Mouse (Mus musculus) liver, postnatal 0 days (tissue): ENCODE results near the gene Erf. TPM values are rescaled to one million over a fixed set of nuclear protein-coding genes. Genes with fewer than 3 reads are reported as not detected.

ENCODE experiments used
- ATAC-seq: fragments of 200-750 bp; cut with Nextera tagmentation; 2 replicates; pipeline ENCODE4 v1.8.0; 2017; ENCODE audit warnings: mild to moderate bottlenecking, moderate library complexity
- DNase-seq: peaks from one replicate; pipeline ENCODE4 v3.0.0-alpha.2; 2016
- H3K27ac ChIP-seq: fragments of 300-500 bp; sonication (generic); 2 replicates; pipeline ENCODE4 v1.5.1; 2014; ENCODE audit warnings: antibody characterized with exemption, moderate library complexity, mild to moderate bottlenecking, low read depth
- H3K27me3 ChIP-seq: fragments of 300-500 bp; sonication (generic); 2 replicates; pipeline ENCODE4 v1.6.1; 2014; ENCODE audit warnings: low read length, control low read depth, mixed read lengths; ENCODE audit not compliant: insufficient read depth
- H3K36me3 ChIP-seq: fragments of 300-500 bp; sonication (generic); replicated peaks from 2 replicates; pipeline ENCODE4 v1.6.1; 2014; ENCODE audit warnings: mild to moderate bottlenecking, control low read depth, low read length, moderate library complexity, mixed read lengths; ENCODE audit not compliant: insufficient read depth
- H3K4me1 ChIP-seq: fragments of 300-500 bp; sonication (generic); 2 replicates; pipeline ENCODE4 v1.6.1; 2014; ENCODE audit warnings: antibody characterized with exemption, mild to moderate bottlenecking, control low read depth; ENCODE audit not compliant: insufficient read depth
- H3K4me2 ChIP-seq: fragments of 300-500 bp; sonication (generic); 2 replicates; pipeline ENCODE4 v1.6.1; 2014; ENCODE audit warnings: low read depth, mild to moderate bottlenecking, low read length, moderate library complexity, mixed read lengths
- H3K4me3 ChIP-seq: fragments of 300-500 bp; sonication (generic); 2 replicates; pipeline ENCODE4 v1.5.1; 2014; ENCODE audit warnings: low read depth, low read length
- H3K9ac ChIP-seq: fragments of 300-500 bp; sonication (generic); replicated peaks from 2 replicates; pipeline ENCODE4 v1.6.1; 2014; ENCODE audit warnings: mild to moderate bottlenecking, moderate library complexity
- H3K9me3 ChIP-seq: fragments of 300-500 bp; sonication (generic); 2 replicates; pipeline ENCODE4 v1.6.1; 2016; ENCODE audit warnings: mild to moderate bottlenecking, control low read depth, low read length, mixed read lengths
- CTCF ChIP-seq: sonication (generic); IDR thresholded peaks from 2 replicates; pipeline ENCODE4 v1.5.1; 2016; ENCODE audit warnings: antibody characterized with exemption, low read depth
- EP300 ChIP-seq: IDR thresholded peaks from 2 replicates; pipeline ENCODE4 v1.6.1; 2016; ENCODE audit warnings: antibody characterized with exemption, low read depth, mild to moderate bottlenecking
- WGBS: fragments of 180-500 bp; shearing (Covaris S2); extraction: QIAGEN DNeasy Blood & Tissue Kit; methylation state at CpG from one replicate; pipeline ENCODE4 v1.1.7; 2014; ENCODE audit not compliant: insufficient replicate concordance; 5-methylcytosine and 5-hydroxymethylcytosine counted together
- polyA plus RNA-seq: library from polyadenylated mRNA; unstranded; fragments of >200 nt; fragmentation: Nextera tagmentation; extraction: Ambion mirVana; gene quantifications from 2 replicates; pipeline ENCODE4 v1.2.1, GENCODE M21; 2015

The Erf gene
- polyA plus RNA-seq, 1 experiment from 2014 or later, result 4.6 TPM

DNA sequence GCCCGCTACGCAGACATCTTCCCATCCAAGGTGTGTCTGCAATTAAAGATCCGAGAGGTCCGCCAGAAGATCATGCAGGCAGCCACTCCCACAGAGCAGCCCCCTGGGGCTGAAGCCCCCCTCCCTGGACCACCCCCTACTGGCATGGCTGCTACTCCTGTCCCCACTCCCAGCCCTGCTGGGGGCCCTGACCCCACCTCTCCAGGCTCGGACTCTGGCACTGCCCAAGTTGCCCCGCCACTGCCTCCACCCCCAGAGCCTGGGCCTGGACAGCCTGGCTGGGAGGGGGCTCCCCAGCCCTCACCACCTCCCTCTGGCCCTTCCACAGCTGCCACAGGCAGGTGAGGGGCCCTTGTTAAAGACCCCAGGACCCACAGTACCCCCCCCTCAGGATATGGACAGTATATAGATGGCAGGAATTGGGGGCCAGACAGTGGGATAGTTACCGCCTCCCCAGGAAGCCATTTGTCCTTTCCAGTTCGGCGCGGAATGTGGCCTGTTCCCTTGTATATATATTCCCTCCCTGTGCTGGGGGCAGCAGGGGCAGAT, 42.7 kb upstream of the Erf start:
- Histone ChIP-seq H3K4me2 (no peak overlapping the region), H3K9me3 (no peaks in the 10 kb centered on the region), H3K27ac (no peak overlapping the region), H3K27me3 (no peaks in the 10 kb centered on the region), H3K9ac (no peak overlapping the region), H3K4me1 (peaks cover 12% of the 10 kb centered on the region), H3K36me3 (peaks cover 57% of the 10 kb centered on the region), H3K4me3 (no peak overlapping the region)
- 87% methylated on average over 10 of the region's 10 CpGs for WGBS
- no peak for DNase-seq
- TF ChIP-seq CTCF (no peak), EP300 (no peak)
- no peak for ATAC-seq

- Histone ChIP-seq H3K36me3 (peaks cover 68% of the 10 kb centered on the region), H3K27ac (no peak overlapping the region), H3K4me2 (no peak overlapping the region), H3K4me1 (peaks cover 7% of the 10 kb centered on the region), H3K9me3 (no peaks in the 10 kb centered on the region), H3K9ac (no peak overlapping the region), H3K4me3 (no peak overlapping the region), H3K27me3 (no peaks in the 10 kb centered on the region)
- 65% methylated on average over 7 of the region's 7 CpGs for WGBS
- no peak for TF ChIP-seq CTCF
- TF ChIP-seq EP300, result no peak
- DNase-seq (no peak), ATAC-seq (no peak)
Measured at GRCm38 (mm10) chr7:25292107-25292506, 41.5 kb upstream of the Erf start.

DNA sequence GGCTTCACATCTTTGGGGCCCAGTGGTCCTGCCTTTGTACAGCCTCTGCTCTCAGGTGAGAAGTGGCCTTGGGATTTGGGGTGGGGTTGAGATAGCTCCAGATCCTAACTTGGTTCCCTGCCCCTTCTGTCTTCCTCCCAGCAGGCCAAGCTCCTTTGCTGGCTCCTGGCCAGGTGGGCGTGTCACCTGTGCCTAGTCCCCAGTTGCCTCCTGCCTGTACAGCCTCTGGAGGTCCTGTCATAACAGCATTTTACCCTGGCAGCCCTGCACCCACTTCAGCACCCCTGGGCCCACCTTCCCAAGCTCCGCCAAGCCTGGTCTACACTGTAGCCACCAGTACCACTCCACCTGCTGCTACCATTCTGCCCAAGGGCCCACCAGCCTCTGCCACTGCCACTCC, 40.4 kb upstream of the Erf start:
- Histone ChIP-seq H3K9me3 (no peaks in the 10 kb centered on the region), H3K4me2 (no peak overlapping the region), H3K4me3 (no peak overlapping the region), H3K36me3 (peaks cover 80% of the 10 kb centered on the region), H3K27me3 (no peaks in the 10 kb centered on the region), H3K9ac (no peak overlapping the region), H3K4me1 (no peaks in the 10 kb centered on the region), H3K27ac (no peak overlapping the region)
- 68% methylated on average over 2 of the region's 2 CpGs for WGBS
- TF ChIP-seq EP300 (no peak), CTCF (no peak)
- DNase-seq, result peak; percentile 72
- ATAC-seq, result no peak

GRCm38 (mm10) chr7:25290463-25290862, 39.9 kb upstream of the Erf start:
- Histone ChIP-seq H3K4me1 (no peaks in the 10 kb centered on the region), H3K4me2 (no peak overlapping the region), H3K9me3 (no peaks in the 10 kb centered on the region), H3K36me3 (peaks cover 85% of the 10 kb centered on the region), H3K9ac (no peak overlapping the region), H3K27me3 (no peaks in the 10 kb centered on the region), H3K4me3 (no peak overlapping the region), H3K27ac (no peak overlapping the region)
- DNase-seq (no peak), ATAC-seq (no peak)
- WGBS, result 94% methylated on average over 1 of the region's 1 CpGs
- TF ChIP-seq EP300, result no peak
- TF ChIP-seq CTCF, result no peak

- DNase-seq (no peak), ATAC-seq (no peak)
- H3K4me1 ChIP-seq, result no peaks in the 10 kb centered on the region
- H3K36me3 ChIP-seq, result peaks cover 90% of the 10 kb centered on the region
- H3K27ac ChIP-seq, result no peak overlapping the region
- H3K9me3 ChIP-seq, result no peaks in the 10 kb centered on the region
- TF ChIP-seq EP300, result no peak
- peak; percentile 37 for TF ChIP-seq CTCF
- H3K4me2 ChIP-seq, result no peak overlapping the region
- no peak overlapping the region for H3K9ac ChIP-seq
- no peak overlapping the region for H3K4me3 ChIP-seq
- no peaks in the 10 kb centered on the region for H3K27me3 ChIP-seq
- WGBS, result 91% methylated on average over 3 of the region's 3 CpGs
Measured at GRCm38 (mm10) chr7:25289925-25290324, 39.4 kb upstream of the Erf start.

DNA sequence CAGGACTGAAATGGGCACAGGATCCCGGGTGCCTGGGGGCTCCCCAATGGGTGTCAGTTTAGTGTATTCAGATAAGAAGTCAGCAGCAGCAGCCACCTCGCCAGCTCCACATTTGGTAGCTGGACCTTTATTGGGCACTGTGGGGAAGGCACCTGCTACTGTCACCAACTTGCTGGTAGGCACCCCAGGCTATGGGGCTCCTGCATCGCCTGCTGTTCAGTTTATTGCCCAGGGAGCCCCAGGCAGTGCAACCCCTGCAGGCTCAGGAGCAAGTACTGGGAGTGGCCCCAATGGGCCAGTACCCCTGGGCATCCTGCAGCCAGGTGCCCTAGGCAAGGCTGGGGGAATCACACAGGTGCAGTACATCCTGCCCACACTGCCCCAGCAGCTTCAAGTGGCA, 38.2 kb upstream of the Erf start:
- ATAC-seq, result no peak

DNA sequence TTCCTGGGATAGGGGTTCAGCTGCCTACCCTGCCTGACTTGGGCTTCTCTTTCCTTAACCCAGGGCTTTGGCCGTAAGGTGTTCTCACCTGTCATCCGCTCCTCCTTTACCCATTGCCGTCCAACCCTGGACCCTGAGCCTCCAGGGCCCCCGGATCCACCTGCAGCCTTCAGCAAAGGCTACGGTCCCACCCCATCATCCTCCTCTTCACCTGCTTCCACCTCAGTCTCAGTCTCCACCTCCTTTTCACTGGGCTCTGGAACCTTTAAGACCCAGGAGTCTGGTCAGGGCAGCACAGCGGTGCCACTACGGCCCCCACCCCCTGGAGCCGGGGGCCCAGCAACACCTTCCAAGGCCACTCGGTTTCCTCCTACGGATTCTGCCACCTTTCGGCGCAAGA, 37.5 kb upstream of the Erf start:
- Histone ChIP-seq H3K4me2 (no peak overlapping the region), H3K4me3 (no peak overlapping the region), H3K36me3 (peaks cover 83% of the 10 kb centered on the region), H3K27ac (no peak overlapping the region), H3K9ac (no peak overlapping the region), H3K4me1 (peaks cover 15% of the 10 kb centered on the region), H3K9me3 (no peaks in the 10 kb centered on the region), H3K27me3 (no peaks in the 10 kb centered on the region)
- no peak for ATAC-seq
- no peak for DNase-seq
- no peak for TF ChIP-seq EP300
- no peak for TF ChIP-seq CTCF
- whole genome bisulfite sequencing, result 93% methylated on average over 12 of the region's 12 CpGs

More for the DNA sequence above, 38.2 kb upstream of the Erf start:
- peaks cover 8% of the 10 kb centered on the region for H3K4me1 ChIP-seq
- no peak for DNase-seq
- H3K36me3 ChIP-seq, result peaks cover 87% of the 10 kb centered on the region
- H3K27me3 ChIP-seq, result no peaks in the 10 kb centered on the region
- no peak for TF ChIP-seq CTCF
- H3K9me3 ChIP-seq, result no peaks in the 10 kb centered on the region
- H3K27ac ChIP-seq, result no peak overlapping the region
- H3K4me2 ChIP-seq, result no peak overlapping the region
- no peak overlapping the region for H3K9ac ChIP-seq
- WGBS, result 85% methylated on average over 3 of the region's 3 CpGs
- no peak overlapping the region for H3K4me3 ChIP-seq
